Mouse (Mus musculus) heart, postnatal 25 days (tissue): ENCODE results near the gene Cd101. TPM values are rescaled to one million over a fixed set of nuclear protein-coding genes. Genes with fewer than 3 reads are reported as not detected.

ENCODE experiments used
- DNase-seq: peaks from one replicate; pipeline ENCODE4 v3.0.0; 2022; ENCODE audit warnings: low spot score
- intact Hi-C: fragments of 180-260 bp; cut with DNase I; formaldehyde crosslinking; loops from one replicate; pipeline ENCODE4 v1.15.1; 2025
- total RNA-seq, 2 experiments: library from RNA; stranded (reverse); gene quantifications; 2 replicates each; pipeline ENCODE4 v1.2.3; 2021

The Cd101 gene
- under 1 TPM; 0.23 to 0.25 TPM for total RNA-seq

- no peak for DNase-seq
- intact Hi-C loops = no loop called here
Measured at GRCm38 (mm10) chr3:101029339-101029738, at the start of gene Cd101. Cd101 (minus strand) TSS chr3:101029556.

GRCm38 (mm10) chr3:101078344-101078743 is 49.0 kb upstream of the Cd101 start:
- intact Hi-C loops = no loop called here
- DNase-seq = peak; percentile 28

GRCm38 (mm10) chr3:101077710-101078100 is 48.3 kb upstream of the Cd101 start:
- intact Hi-C loops = no loop called here
- DNase-seq = no peak

- intact Hi-C loops = no loop called here
Measured at GRCm38 (mm10) chr3:101076966-101077709, 47.8 kb upstream of the Cd101 start.

GRCm38 (mm10) chr3:101075866-101076265 is 46.5 kb upstream of the Cd101 start:
- DNase-seq = no peak
- intact Hi-C loops = no loop called here

More at GRCm38 (mm10) chr3:101076966-101077709, 47.8 kb upstream of the Cd101 start:
- DNase-seq = no peak

- DNase-seq = no peak
- intact Hi-C loops = loop anchor here (5.0 kb wide), 1 partner anchor 76 kb away; no protein-coding TSS in a partner anchor
Measured at GRCm38 (mm10) chr3:101073384-101073783, 44.0 kb upstream of the Cd101 start.

- intact Hi-C loops = loop anchor here (5.0 kb wide), 1 partner anchor 75 kb away; no protein-coding TSS in a partner anchor
- DNase-seq = no peak
Measured at GRCm38 (mm10) chr3:101072506-101073215, 43.3 kb upstream of the Cd101 start.

GRCm38 (mm10) chr3:101071576-101071975 is 42.2 kb upstream of the Cd101 start:
- no peak for DNase-seq
- intact Hi-C loops = loop anchor here (5.0 kb wide), 1 partner anchor 74 kb away; no protein-coding TSS in a partner anchor

GRCm38 (mm10) chr3:101070796-101071235 is 41.5 kb upstream of the Cd101 start:
- intact Hi-C loops = loop anchor here (5.0 kb wide), 1 partner anchor 74 kb away; no protein-coding TSS in a partner anchor
- DNase-seq = peak; percentile 46

- DNase-seq = peak; percentile 68
- intact Hi-C loops = loop anchor here (5.0 kb wide), 1 partner anchor 73 kb away; no protein-coding TSS in a partner anchor
Measured at GRCm38 (mm10) chr3:101070230-101070795, 41.0 kb upstream of the Cd101 start.

- intact Hi-C loops = no loop called here
Measured at GRCm38 (mm10) chr3:101068701-101069100, 39.3 kb upstream of the Cd101 start.

GRCm38 (mm10) chr3:101066175-101066574 is 36.8 kb upstream of the Cd101 start:
- intact Hi-C loops = no loop called here

More at GRCm38 (mm10) chr3:101068701-101069100, 39.3 kb upstream of the Cd101 start:
- no peak for DNase-seq

GRCm38 (mm10) chr3:101061865-101062585 is 32.7 kb upstream of the Cd101 start:
- no peak for DNase-seq
- intact Hi-C loops = no loop called here

More at GRCm38 (mm10) chr3:101066175-101066574, 36.8 kb upstream of the Cd101 start:
- DNase-seq = no peak

- intact Hi-C loops = no loop called here
- no peak for DNase-seq
Measured at GRCm38 (mm10) chr3:101059214-101059613, 29.9 kb upstream of the Cd101 start.

- intact Hi-C loops = no loop called here
- DNase-seq = no peak
Measured at GRCm38 (mm10) chr3:101058203-101058602, 28.8 kb upstream of the Cd101 start.

GRCm38 (mm10) chr3:101055216-101055615 is 25.9 kb upstream of the Cd101 start:
- no peak for DNase-seq
- intact Hi-C loops = no loop called here

- intact Hi-C loops = no loop called here
- no peak for DNase-seq
Measured at GRCm38 (mm10) chr3:101051601-101052000, 22.2 kb upstream of the Cd101 start.

GRCm38 (mm10) chr3:101049997-101050396 is 20.6 kb upstream of the Cd101 start:
- intact Hi-C loops = no loop called here
- DNase-seq = no peak

GRCm38 (mm10) chr3:101048781-101049180 is 19.4 kb upstream of the Cd101 start:
- intact Hi-C loops = no loop called here

More at GRCm38 (mm10) chr3:101048781-101049180, 19.4 kb upstream of the Cd101 start:
- DNase-seq = no peak
